Mouse (Mus musculus) right cerebral cortex, postnatal 10 days (tissue): ENCODE results near the gene Col9a2.

Experiments
- DNase-seq, 2 experiments: peaks; one replicate each; pipeline ENCODE4 v3.0.0; 2021; ENCODE audit warnings: low spot score in 2 of 2

The Col9a2 gene

DNA sequence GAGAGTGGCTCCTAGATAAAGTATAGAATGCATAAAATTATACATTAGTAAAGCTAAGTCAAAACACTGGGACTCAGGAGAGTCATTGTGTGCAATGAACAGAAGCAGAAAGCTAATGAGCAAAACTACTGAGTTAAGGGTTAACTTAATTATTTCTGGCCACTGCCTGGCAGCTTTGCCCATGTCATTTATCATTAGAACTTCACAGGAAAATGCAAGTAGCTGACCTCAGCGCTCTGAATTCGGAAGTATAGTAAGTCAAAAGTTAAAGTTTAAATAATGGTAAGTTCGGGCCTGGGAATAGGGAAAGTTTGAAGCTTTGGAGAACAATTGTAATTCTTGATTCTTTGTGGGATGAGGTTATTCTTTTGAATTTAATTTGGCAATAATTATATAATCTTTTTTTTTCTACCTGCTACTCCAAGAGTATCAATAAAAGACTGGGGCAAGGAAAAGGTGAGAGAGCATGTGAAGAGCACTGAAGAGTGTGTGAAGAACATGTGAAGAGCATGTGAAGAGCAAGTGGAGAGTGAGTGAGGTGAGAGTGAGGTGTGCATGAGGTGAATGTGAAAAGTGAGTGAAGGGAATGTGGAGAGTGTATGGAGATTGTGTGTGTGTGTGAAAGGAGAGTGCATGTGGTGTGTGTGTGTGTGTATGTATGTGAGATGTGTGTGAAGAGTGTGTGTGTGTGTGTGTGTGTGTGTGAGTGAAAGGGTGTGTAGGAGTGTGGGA is 38.9 kb downstream of the Col9a2 start:
- no peak for DNase-seq

DNA sequence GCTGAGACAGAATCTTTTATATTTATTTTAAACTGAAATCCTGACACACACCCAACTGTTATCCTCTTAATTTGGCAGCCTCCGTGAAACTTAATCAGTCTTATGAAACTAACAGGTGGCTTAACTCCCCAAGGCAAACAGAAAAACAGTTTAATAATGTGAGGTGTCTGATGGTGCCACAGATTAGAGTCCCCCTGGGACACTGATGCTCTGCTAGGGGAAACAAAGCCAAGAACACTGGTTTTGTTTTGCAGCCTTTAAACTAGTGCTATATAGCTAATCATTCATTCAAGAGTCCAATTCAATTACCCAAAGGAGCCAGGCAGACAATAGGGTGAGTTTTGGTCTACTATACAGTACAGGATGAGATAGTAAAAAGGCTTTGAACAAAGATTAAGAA is 41.2 kb downstream of the Col9a2 start:
- no peak for DNase-seq

DNA sequence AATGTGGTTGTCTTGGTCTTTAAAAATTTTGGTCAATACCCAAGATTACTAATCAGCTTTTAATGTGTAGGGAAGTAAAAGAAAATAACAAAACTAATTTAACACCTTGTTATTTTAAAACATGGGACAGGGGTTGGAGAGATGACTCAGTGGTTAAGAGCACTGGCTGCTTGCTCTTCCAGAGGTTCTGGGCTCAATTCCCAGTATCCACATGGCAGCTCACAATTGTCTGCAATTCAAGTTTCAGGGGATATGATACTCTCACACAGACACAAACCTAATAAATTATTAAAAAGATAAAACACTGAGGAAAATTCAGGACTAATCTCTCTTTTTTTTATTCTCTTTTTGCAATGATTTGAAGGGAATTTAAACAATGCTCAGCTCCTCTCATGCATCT is 45.3 kb downstream of the Col9a2 start:
- DNase-seq = no peak

DNA sequence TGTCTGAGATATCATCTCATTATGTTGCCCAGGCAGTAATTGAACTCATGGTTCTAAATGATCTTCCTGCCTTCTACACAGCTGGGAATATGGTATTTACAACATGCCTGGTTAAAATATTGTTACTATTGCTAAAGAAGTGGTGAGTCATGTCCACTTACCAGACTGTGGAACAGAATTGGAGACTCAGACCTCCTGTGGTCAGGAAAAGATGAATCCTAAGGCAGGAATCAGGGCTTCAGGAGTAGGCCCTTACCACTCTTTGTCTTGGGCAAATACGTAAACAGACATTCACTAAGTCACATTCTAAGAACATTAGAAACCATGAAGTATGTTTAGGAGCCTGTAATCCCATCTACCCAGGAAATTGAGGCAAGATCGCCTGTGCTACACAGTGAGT is 49.5 kb downstream of the Col9a2 start:
- DNase-seq = no peak

DNA sequence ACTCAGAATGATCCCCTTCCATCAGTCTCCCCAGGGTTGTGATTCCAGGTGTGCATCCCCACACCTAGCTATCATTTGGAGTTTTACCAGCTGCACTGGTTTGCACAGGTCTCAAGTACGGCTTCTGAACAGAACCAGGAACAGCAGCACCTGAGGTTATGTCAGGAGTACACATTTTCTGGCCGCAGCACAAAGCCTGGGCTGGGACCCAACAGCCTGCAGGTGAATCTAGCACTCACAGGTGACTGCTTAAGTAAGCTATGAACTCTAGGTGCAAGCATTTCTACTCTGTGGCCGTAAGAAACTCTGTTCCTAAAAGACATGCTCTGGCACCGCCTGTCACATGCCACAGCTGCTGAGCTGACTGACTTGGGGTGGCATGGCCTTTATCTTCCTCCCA is 51.0 kb downstream of the Col9a2 start:
- DNase-seq = no peak

DNA sequence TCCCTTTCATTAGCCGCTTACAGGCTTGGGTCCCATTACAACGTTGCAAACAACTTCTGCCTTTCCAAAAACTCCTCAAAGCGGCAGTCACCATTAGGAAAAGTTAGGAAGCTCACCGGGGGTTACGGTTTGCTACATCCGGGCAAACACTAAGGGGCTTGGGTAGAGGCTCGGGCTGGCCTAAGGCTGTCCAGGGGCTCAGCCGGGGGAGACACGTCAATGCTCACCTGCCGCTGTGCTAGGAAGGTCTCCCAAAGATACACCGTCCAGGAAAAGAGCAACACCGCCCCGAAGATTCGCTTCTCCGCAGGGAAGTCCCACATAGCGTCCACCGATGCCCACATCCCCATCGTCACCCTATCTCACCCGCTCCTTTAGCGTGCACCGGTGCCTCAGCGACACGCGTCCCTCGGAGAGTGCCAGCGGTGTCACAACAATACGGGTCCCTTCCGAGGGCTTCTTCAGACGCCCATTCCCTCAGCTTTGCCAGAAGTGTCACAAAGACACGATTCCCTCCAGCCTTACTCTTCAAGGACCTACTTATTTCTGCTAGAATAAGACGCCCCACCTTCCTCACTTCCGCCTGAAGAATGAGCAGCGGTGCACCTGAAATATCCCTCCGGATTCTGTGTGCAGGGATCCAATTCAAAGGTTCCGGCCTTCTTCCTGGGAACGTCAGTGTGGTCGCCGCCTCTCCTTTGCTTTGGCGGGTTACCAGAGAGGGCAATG is 58.6 kb downstream of the Col9a2 start, which contains the start of gene Zmpste24:
Gene Zmpste24 (minus strand): TSS at position 592 of the 729 bp plus-strand sequence.
- peak; percentile 93 to 94 for DNase-seq

DNA sequence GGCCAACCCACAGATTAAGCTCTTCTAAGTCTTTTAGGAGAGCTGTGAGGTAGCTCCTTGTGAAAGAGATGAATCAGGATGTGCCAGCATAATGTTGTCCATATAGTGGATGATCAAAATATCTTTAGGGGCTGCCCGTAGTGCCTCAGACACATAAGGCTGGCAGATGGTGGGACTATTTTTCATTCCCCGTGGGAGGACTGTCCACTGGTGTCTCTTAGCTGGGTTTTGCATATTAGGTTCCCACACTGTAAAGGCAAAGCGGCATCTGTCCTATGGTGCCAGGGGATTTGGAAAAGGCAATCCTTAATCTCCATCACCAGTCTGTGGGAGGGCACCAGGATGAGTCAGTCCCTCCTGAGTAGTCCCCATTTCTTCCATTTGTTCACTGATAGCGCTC is 64.1 kb downstream of the Col9a2 start:
- peak in 1 of 2 experiments; percentile 50 for DNase-seq
